Mouse (Mus musculus) hindbrain, embryonic 13.5 days (tissue): ENCODE data around the gene 9530068E07Rik. TPM values are rescaled to one million over a fixed set of nuclear protein-coding genes. Genes with fewer than 3 reads are reported as not detected.
"Not testable (repeated sequence)": the region's sequence is repeated elsewhere in the genome, so short reads cannot be mapped to it uniquely, and the experiment has no call there.

Experiments used
- ATAC-seq: fragments of 200-750 bp; cut with Nextera tagmentation; 2 replicates; pipeline ENCODE4 v1.8.0; 2017; ENCODE audit warnings: moderate TSS enrichment; ENCODE audit not compliant: low FRiP score
- H3K27ac ChIP-seq: fragments of 300-500 bp; sonication (generic); 2 replicates; pipeline ENCODE4 v1.5.1; 2015; ENCODE audit warnings: inconsistent platforms, mild to moderate bottlenecking, moderate library complexity
- H3K27me3 ChIP-seq: fragments of 300-500 bp; sonication (generic); 2 replicates; pipeline ENCODE4 v1.6.1; 2015; ENCODE audit warnings: mild to moderate bottlenecking, inconsistent platforms
- H3K36me3 ChIP-seq: fragments of 300-500 bp; sonication (generic); 2 replicates; pipeline ENCODE4 v1.6.1; 2015; ENCODE audit warnings: mild to moderate bottlenecking, inconsistent platforms
- H3K4me1 ChIP-seq: fragments of 300-500 bp; sonication (generic); replicated peaks from 2 replicates; pipeline ENCODE4 v1.6.1; 2015; ENCODE audit warnings: inconsistent platforms
- H3K4me2 ChIP-seq: fragments of 300-500 bp; sonication (generic); 2 replicates; pipeline ENCODE4 v1.6.1; 2015; ENCODE audit warnings: inconsistent platforms, mild to moderate bottlenecking, moderate library complexity
- H3K4me3 ChIP-seq: fragments of 300-500 bp; sonication (generic); 2 replicates; pipeline ENCODE4 v1.5.1; 2015; ENCODE audit warnings: mild to moderate bottlenecking, inconsistent platforms
- H3K9ac ChIP-seq: fragments of 300-500 bp; sonication (generic); 2 replicates; pipeline ENCODE4 v1.6.1; 2015; ENCODE audit warnings: mild to moderate bottlenecking, inconsistent platforms
- H3K9me3 ChIP-seq: fragments of 300-500 bp; sonication (generic); 2 replicates; pipeline ENCODE4 v1.6.1; 2016; ENCODE audit warnings: inconsistent platforms
- WGBS: fragments of 180-500 bp; shearing (Covaris S2); methylation state at CpG from one replicate; pipeline ENCODE4 v1.1.7; 2015; 5-methylcytosine and 5-hydroxymethylcytosine counted together
- polyA plus RNA-seq: library from polyadenylated mRNA; unstranded; fragments of >200 nt; fragmentation: Nextera tagmentation; extraction: Ambion mirVana; gene quantifications from 2 replicates; pipeline ENCODE4 v1.2.1, GENCODE M21; 2015

Gene 9530068E07Rik
- polyA plus RNA-seq = 129 TPM in 2 replicates

GRCm38 (mm10) chr11:52395940-52396596, at the start of gene 9530068E07Rik:
9530068E07Rik (plus strand) TSS chr11:52396428.
- Histone ChIP-seq H3K9ac (peak within 1 kb of the TSS; percentile 94), H3K27ac (peak within 1 kb of the TSS; percentile 95), H3K4me1 (peaks cover 35% of the 10 kb centered on the region), H3K4me2 (peak within 1 kb of the TSS; percentile 85), H3K27me3 (no peaks in the 10 kb centered on the region), H3K36me3 (no peaks in the 10 kb centered on the region), H3K9me3 (no peaks in the 10 kb centered on the region), H3K4me3 (peak within 1 kb of the TSS; percentile 92)
- WGBS = 2% methylated on average over 38 of the region's 38 CpGs
- peak; percentile 95 for ATAC-seq

GRCm38 (mm10) chr11:52346635-52347005, 49.6 kb upstream of the 9530068E07Rik start:
- Histone ChIP-seq H3K27me3 (no peaks in the 10 kb centered on the region), H3K4me1 (0 out of 2 replicates have a peak, but pooled peaks cover 3% of the 10 kb centered on the region), H3K4me2 (peak overlapping the region; percentile 46), H3K4me3 (peak overlapping the region; percentile 21), H3K36me3 (no peaks in the 10 kb centered on the region), H3K9ac (no peak overlapping the region), H3K27ac (peak overlapping the region; percentile 40; the same call in 1 of the 2 replicates), H3K9me3 (no peaks in the 10 kb centered on the region)
- WGBS = 4% methylated on average over 12 of the region's 12 CpGs
- ATAC-seq = peak; percentile 72

GRCm38 (mm10) chr11:52348156-52348555, 48.1 kb upstream of the 9530068E07Rik start:
- ATAC-seq = no peak
- no peaks in the 10 kb centered on the region for H3K27me3 ChIP-seq
- 0 out of 2 replicates have a peak, but pooled peaks cover 3% of the 10 kb centered on the region for H3K4me1 ChIP-seq
- H3K4me3 ChIP-seq = no peak overlapping the region
- 88% methylated on average over 4 of the region's 4 CpGs for WGBS
- no peak overlapping the region for H3K4me2 ChIP-seq
- H3K9ac ChIP-seq = no peak overlapping the region
- H3K36me3 ChIP-seq = no peaks in the 10 kb centered on the region
- no peaks in the 10 kb centered on the region for H3K9me3 ChIP-seq
- no peak overlapping the region for H3K27ac ChIP-seq

GRCm38 (mm10) chr11:52348724-52349123, 47.5 kb upstream of the 9530068E07Rik start:
- no peaks in the 10 kb centered on the region for H3K27me3 ChIP-seq
- no peaks in the 10 kb centered on the region for H3K36me3 ChIP-seq
- no peak overlapping the region for H3K4me3 ChIP-seq
- H3K9me3 ChIP-seq = no peaks in the 10 kb centered on the region
- H3K4me2 ChIP-seq = no peak overlapping the region
- 68% methylated on average over 3 of the region's 3 CpGs for WGBS
- no peak overlapping the region for H3K9ac ChIP-seq
- 0 out of 2 replicates have a peak, but pooled peaks cover 3% of the 10 kb centered on the region for H3K4me1 ChIP-seq
- ATAC-seq = no peak
- H3K27ac ChIP-seq = no peak overlapping the region

GRCm38 (mm10) chr11:52350924-52351323, 45.3 kb upstream of the 9530068E07Rik start:
- Histone ChIP-seq H3K4me1 (0 out of 2 replicates have a peak, but pooled peaks cover 3% of the 10 kb centered on the region), H3K27me3 (no peaks in the 10 kb centered on the region)
- ATAC-seq = no peak

GRCm38 (mm10) chr11:52352271-52352670, 44.0 kb upstream of the 9530068E07Rik start:
- H3K27me3 ChIP-seq = no peaks in the 10 kb centered on the region
- H3K4me1 ChIP-seq = no peaks in the 10 kb centered on the region
- no peak overlapping the region for H3K4me3 ChIP-seq
- 0 out of 2 replicates have a peak, but pooled peaks cover 5% of the 10 kb centered on the region for H3K9me3 ChIP-seq
- no peaks in the 10 kb centered on the region for H3K36me3 ChIP-seq
- WGBS = 95% methylated on average over 3 of the region's 3 CpGs
- ATAC-seq = no peak
- H3K27ac ChIP-seq = no peak overlapping the region
- H3K4me2 ChIP-seq = no peak overlapping the region
- H3K9ac ChIP-seq = no peak overlapping the region

More at GRCm38 (mm10) chr11:52350924-52351323, 45.3 kb upstream of the 9530068E07Rik start:
- Histone ChIP-seq H3K4me2 (no peak overlapping the region), H3K4me3 (no peak overlapping the region), H3K27ac (no peak overlapping the region), H3K36me3 (no peaks in the 10 kb centered on the region), H3K9ac (no peak overlapping the region), H3K9me3 (0 out of 2 replicates have a peak, but pooled peaks cover 5% of the 10 kb centered on the region)
- 1% methylated on average over 9 of the region's 9 CpGs for WGBS

GRCm38 (mm10) chr11:52354644-52355043, 41.6 kb upstream of the 9530068E07Rik start:
- WGBS = 77% methylated on average over 5 of the region's 5 CpGs
- Histone ChIP-seq H3K27me3 (no peaks in the 10 kb centered on the region), H3K36me3 (no peaks in the 10 kb centered on the region), H3K27ac (no peak overlapping the region), H3K9ac (no peak overlapping the region), H3K9me3 (0 out of 2 replicates have a peak, but pooled peaks cover 5% of the 10 kb centered on the region), H3K4me2 (no peak overlapping the region), H3K4me1 (peaks cover 2% of the 10 kb centered on the region), H3K4me3 (no peak overlapping the region)
- no peak for ATAC-seq

GRCm38 (mm10) chr11:52355601-52356000, 40.6 kb upstream of the 9530068E07Rik start:
- no peak overlapping the region for H3K9ac ChIP-seq
- no peak for ATAC-seq

GRCm38 (mm10) chr11:52357091-52357490, 39.1 kb upstream of the 9530068E07Rik start:
- not testable (repeated sequence) for H3K27ac ChIP-seq, H3K4me3 ChIP-seq, H3K9me3 ChIP-seq, H3K27me3 ChIP-seq, ATAC-seq, H3K9ac ChIP-seq, H3K36me3 ChIP-seq, H3K4me2 ChIP-seq
- 92% methylated on average over 5 of the region's 5 CpGs for WGBS
- H3K4me1 ChIP-seq = peaks cover 15% of the 10 kb centered on the region

More at GRCm38 (mm10) chr11:52355601-52356000, 40.6 kb upstream of the 9530068E07Rik start:
- H3K27ac ChIP-seq = no peak overlapping the region
- no peak overlapping the region for H3K4me2 ChIP-seq
- WGBS = 90% methylated on average over 1 of the region's 1 CpGs
- H3K4me1 ChIP-seq = peaks cover 8% of the 10 kb centered on the region
- no peaks in the 10 kb centered on the region for H3K27me3 ChIP-seq
- 0 out of 2 replicates have a peak, but pooled peaks cover 5% of the 10 kb centered on the region for H3K9me3 ChIP-seq
- H3K36me3 ChIP-seq = no peaks in the 10 kb centered on the region
- no peak overlapping the region for H3K4me3 ChIP-seq

- Histone ChIP-seq H3K4me3 (no peak overlapping the region), H3K4me2 (no peak overlapping the region), H3K4me1 (peaks cover 28% of the 10 kb centered on the region), H3K9ac (no peak overlapping the region), H3K36me3 (no peaks in the 10 kb centered on the region), H3K27ac (no peak overlapping the region), H3K27me3 (no peaks in the 10 kb centered on the region), H3K9me3 (0 out of 2 replicates have a peak, but pooled peaks cover 5% of the 10 kb centered on the region)
- WGBS = 48% methylated on average over 4 of the region's 4 CpGs
- no peak for ATAC-seq
Measured at GRCm38 (mm10) chr11:52358520-52358919, 37.7 kb upstream of the 9530068E07Rik start.

- no peaks in the 10 kb centered on the region for H3K36me3 ChIP-seq
- H3K4me1 ChIP-seq = peaks cover 41% of the 10 kb centered on the region
- H3K27me3 ChIP-seq = no peaks in the 10 kb centered on the region
- H3K9ac ChIP-seq = peak overlapping the region; percentile 98
- peak overlapping the region; percentile 96 for H3K4me3 ChIP-seq
- peak; percentile 34 for ATAC-seq
- H3K4me2 ChIP-seq = peak overlapping the region; percentile 98
- WGBS = 13% methylated on average over 22 of the region's 22 CpGs
- H3K9me3 ChIP-seq = 0 out of 2 replicates have a peak, but pooled peaks cover under 1% of the 10 kb centered on the region
- H3K27ac ChIP-seq = peak overlapping the region; percentile 96
Measured at GRCm38 (mm10) chr11:52359686-52360470, 36.4 kb upstream of the 9530068E07Rik start.
